Mouse (Mus musculus) spleen, adult 2 months (tissue): Measurements from ENCODE around the gene Zfp784.

Experiments used
- CTCF ChIP-seq: fragments of 200-500 bp; IDR thresholded peaks from 2 replicates; pipeline ENCODE4 v1.5.1; 2011; ENCODE audit warnings: mild to moderate bottlenecking, inconsistent platforms; ENCODE audit not compliant: insufficient read depth, insufficient read length, insufficient replicate concordance; ENCODE audit errors: extremely low read depth
- POLR2A ChIP-seq: fragments of 200-500 bp; IDR thresholded peaks from 2 replicates; pipeline ENCODE4 v1.6.1; 2011; ENCODE audit warnings: low read depth, low read length, inconsistent platforms

DNA sequence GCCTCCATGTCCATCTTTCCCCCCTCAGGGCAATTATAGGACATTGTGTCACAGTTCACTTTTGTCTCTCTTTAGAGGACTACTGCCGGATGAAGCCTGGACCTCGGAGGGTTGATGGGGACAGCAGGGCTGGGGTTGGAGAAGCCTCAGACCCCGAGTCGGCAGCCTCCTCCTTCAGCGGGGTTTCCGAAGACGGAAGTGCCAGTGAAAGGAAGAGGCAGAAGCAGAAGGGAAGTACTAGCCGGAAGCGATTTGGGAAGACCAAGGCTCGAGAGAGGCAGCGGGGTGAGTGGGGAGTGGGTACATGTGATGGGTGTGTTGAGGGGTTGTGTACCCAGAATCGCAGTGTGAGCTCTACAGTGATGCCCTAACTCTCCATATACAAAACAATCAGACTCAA lies 21.2 kb upstream of the Zfp784 start:
- TF ChIP-seq POLR2A: no peak
- no peak for TF ChIP-seq CTCF
